Mouse (Mus musculus) gastrocnemius, adult 2 months (tissue): ENCODE data around the gene Cldn3. TPM values are rescaled to one million over a fixed set of nuclear protein-coding genes. Genes with fewer than 3 reads are reported as not detected.

Experiments used
- DNase-seq: peaks from one replicate; pipeline ENCODE4 v3.0.0; 2022
- H3K27ac ChIP-seq: fragments of 200-600 bp; 2 replicates; pipeline ENCODE4 v1.8.1; 2022; ENCODE audit warnings: mild to moderate bottlenecking
- H3K4me3 ChIP-seq: fragments of 200-600 bp; 2 replicates; pipeline ENCODE4 v1.8.1; 2022; ENCODE audit warnings: mild to moderate bottlenecking, moderate library complexity
- CTCF ChIP-seq: fragments of 200-600 bp; IDR thresholded peaks from 2 replicates; pipeline ENCODE4 v1.8.1; 2022; ENCODE audit warnings: antibody characterized with exemption, mild to moderate bottlenecking, moderate library complexity
- intact Hi-C: fragments of 180-260 bp; cut with DNase I; formaldehyde crosslinking; loops from one replicate; pipeline ENCODE4 v1.15.1; 2025
- total RNA-seq, 2 experiments: library from RNA; stranded (reverse); gene quantifications; 2 replicates each; pipeline ENCODE4 v1.2.3; 2021

Cldn3 gene
- total RNA-seq, 2 experiments from 2014 or later, result not detected

DNA sequence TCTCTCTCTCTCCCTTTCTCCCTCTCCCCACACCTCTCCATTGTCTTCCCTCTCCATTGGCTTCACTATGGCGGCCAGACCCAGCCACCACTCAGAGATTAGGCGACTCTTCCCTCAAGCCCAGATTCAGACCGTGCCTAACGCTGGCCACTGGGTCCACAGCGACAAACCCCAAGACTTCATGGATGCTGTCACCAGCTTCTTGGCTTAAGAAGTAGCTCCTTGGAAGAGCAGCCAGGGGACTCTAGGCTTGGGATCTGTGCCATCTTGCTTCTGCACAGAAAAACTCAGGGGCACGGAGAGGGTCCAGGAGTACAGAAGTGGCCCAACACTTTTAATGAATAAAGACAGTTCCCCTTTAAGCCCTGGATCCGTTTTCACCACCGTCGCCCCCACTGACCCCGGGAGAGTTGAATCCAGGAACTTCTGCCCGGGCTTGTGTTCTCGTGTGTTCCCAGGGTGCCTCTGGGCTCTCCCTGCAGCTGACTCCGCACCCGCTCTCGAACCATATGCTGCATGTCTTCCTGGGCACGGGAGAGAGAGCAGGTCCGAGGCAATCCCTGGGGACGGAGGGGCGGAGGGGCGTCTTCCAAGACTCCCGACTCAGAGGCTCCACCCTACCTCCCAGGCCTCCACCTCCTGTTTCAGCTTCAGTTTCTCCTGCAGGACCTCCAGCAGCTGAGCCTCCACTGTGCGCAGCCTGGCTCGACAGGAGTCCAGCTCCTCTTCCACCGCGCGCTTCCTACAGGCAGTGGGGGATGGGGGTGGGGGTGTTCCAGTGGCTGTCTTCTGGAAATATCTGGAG is 26.0 kb downstream of the Cldn3 start:
- intact Hi-C loops, result loop anchor here (5.0 kb wide), 1 partner anchor 50 kb away; the partner anchor contains the start of genes Bud23 and Dnajc30
- no peak for TF ChIP-seq CTCF
- H3K27ac ChIP-seq, result peak overlapping the region; percentile 24; the same call in 1 of the 2 replicates
- peak overlapping the region; percentile 28 for H3K4me3 ChIP-seq
- peak; percentile 39 for DNase-seq

DNA sequence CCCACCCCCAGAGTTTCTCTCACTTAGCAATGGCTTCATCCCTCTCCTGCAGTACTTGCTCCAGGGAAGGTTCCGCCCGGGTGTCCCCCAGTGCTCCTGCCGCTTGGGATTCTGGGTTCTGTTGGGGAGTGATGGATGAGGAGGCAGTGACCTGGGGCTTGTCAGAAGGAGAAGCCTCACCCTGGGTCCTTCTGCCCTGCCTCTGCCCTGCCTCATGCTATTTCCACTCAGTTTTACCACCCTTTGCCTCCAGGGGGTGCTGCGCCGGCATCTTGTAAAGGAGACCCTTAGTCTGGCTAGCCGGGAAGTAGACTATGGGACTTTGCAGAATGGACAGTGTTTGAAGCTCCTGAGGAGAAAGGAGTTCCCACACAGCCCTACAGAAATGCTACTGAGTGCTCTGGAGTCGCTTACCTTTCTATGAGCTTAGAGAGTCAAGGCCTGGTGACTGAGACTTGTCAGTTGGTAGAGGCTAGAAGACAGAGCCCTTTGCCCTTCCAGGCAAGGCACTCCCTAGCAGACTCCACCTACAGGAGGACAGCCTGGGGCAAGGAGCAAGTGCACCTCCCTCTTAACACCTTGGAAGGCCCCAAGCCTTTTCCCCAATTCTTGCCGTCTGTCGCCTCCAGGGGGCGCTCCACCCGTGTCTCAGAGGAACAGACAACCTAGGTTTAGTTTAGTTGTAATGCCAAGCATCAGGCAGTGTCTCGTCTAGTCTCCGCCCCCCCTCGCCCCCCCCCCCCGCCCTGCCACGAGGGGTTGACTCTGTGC is 26.8 kb downstream of the Cldn3 start:
- intact Hi-C loops, result loop anchor here (5.0 kb wide), 1 partner anchor 49 kb away; the partner anchor contains the start of genes Bud23 and Dnajc30
- Histone ChIP-seq H3K27ac (peak overlapping the region; percentile 24; the same call in 1 of the 2 replicates), H3K4me3 (no peak overlapping the region; the same call in 1 of the 2 replicates)

DNA sequence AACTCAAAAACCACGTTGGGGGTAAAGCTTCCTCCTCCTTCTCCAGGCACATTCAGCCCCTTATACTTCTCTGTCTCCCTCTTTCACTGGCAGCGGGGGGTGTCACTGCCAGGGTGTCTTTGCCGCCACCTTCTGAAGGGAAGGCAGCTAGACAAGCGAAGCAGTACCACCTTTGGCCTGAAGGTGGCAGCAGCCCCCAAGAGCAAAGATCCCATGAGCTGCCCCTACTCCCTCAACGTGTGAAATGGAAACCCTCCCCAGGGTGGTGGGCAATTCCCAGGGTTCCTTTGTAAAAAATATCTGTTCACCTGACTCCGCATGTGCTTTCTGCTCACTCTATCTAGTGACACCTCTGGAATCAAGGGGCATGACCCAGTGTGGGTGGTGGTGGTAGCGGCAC is 29.5 kb downstream of the Cldn3 start:
- intact Hi-C loops, result loop anchor here (5.0 kb wide), 2 partner anchors 87 to 177 kb away; no protein-coding TSS in a partner anchor
- no peak overlapping the region for H3K27ac ChIP-seq
- DNase-seq, result peak; percentile 87
- no peak; the same call in none of the 2 replicates for TF ChIP-seq CTCF
- H3K4me3 ChIP-seq, result no peak overlapping the region

More for the DNA sequence above, 26.8 kb downstream of the Cldn3 start:
- DNase-seq, result peak; percentile 84
- TF ChIP-seq CTCF, result peak; percentile 70

DNA sequence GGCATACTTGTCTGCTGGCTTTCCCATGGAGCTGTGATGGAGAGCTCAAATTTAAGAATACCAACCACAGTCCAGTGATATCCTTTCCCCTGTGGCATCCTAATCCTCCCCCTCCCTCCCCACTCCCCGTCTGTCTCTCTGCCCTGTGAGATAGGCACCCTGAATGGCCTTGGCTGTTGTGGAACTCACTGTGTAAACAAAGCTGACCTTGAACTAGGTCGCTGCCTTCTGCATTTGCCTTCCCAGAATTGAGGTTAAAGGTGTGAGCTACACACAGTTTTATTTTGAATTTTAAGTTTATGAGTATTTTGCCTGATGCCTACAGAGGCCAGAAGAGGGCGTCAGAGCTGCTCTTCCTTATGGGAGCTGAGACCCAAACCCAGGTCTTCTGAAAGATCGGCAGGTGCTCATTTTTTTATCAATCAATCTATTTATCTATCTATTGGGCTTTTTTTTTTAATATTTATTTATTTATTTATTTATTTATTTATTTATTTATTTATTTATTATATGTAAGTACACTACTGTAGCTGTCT is 30.3 kb downstream of the Cldn3 start:
- H3K27ac ChIP-seq, result no peak overlapping the region
- H3K4me3 ChIP-seq, result no peak overlapping the region
- DNase-seq, result no peak
- intact Hi-C loops, result loop anchor here (5.0 kb wide), 2 partner anchors 86 to 176 kb away; no protein-coding TSS in a partner anchor
- TF ChIP-seq CTCF, result peak; percentile 42

DNA sequence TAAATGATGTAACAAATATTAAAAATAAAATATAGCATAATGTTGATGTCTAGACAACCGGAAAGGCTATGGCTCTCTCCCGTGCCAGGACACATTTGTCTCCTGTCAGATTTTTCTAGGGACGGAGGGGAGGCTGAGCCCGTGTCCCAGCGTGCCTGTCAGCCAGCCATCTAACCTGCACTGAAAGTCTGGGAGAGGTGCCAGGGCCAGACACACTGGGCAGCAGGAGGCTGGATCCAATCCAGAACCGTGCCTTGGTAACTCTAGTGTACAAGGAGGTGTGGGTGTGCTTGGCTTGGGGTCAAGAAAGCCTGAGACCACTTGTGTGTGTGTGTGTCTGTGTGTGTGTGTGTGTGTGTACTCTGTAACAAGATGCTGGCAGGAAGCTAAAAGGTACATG is 35.8 kb downstream of the Cldn3 start:
- intact Hi-C loops, result no loop called here
- no peak overlapping the region for H3K4me3 ChIP-seq
- peak; percentile 51 for DNase-seq
- H3K27ac ChIP-seq, result no peak overlapping the region
- TF ChIP-seq CTCF, result no peak

DNA sequence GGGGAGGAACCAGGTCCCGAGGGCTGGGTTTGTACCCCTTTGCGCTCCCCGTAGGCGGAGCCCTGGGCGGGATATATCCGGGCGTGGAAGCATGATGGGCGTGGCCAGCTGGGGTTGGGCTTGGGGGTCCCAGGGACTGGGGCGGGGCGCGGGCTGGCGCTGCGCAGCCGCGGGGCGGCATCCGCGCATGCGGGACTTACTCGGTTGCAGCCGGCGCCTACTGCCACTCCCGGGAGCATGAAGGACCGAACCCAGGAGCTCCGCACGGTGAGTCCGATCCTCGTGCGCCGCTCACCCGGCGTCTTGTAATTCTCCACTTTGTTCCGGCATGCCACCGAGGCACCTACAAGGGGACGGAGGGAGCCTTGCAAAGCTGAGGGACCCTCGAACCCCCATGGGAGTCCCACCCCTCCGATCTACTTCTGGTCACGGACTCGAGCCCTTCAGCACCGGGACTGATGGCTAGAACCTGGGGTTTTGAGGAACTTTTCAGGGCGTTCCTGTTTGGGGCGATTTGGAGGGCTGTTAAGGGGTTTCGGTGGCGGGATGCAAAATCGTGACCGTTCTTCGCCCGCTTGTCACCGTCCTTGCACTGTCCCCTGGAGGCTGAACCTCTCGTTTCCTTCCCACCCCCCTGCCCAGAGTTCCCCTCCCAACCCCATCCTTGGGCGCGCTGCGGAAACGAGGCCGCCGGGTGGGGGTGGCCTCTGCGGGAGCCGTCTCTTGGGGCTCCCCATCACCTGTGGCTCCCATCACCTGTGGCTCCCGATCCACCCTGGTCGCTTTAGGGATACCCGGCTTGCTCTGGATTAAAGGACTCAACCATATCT is 37.5 kb downstream of the Cldn3 start, which contains the start of gene Stx1a:
TSS of gene Stx1a (plus strand) at position 139 of the 830 bp plus-strand sequence.
- no peak for TF ChIP-seq CTCF
- H3K27ac ChIP-seq, result peak within 1 kb of the TSS; percentile 78
- peak; percentile 92 for DNase-seq
- intact Hi-C loops, result no loop called here
- H3K4me3 ChIP-seq, result peak within 1 kb of the TSS; percentile 91

DNA sequence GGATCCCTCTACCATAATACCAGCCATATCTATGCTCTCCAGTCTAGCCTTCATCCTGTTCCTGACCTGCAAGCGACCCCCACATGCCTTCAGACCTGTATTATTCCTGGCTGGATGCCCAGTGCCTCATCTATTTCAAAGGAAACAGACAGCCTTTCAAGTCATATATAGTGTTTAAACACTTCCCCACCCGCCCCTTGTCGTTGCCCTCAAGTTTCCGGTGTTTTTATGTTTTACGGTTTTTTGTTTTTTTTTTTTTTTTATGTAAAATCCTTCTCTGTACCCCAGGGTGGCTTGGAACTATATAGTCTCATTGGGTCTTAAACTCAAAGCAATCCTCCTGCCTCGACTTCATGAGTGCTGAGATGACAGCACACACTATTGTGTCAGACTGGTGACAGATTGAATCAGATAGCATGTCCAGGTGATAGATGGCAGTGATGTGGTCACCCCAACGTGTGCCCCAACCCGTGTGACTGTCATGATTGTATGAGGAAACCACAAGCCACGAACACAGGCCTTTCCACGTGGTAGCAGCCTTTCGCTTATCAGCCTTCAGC is 38.7 kb downstream of the Cldn3 start:
- Histone ChIP-seq H3K27ac (no peak overlapping the region), H3K4me3 (no peak overlapping the region)
- intact Hi-C loops, result no loop called here

DNA sequence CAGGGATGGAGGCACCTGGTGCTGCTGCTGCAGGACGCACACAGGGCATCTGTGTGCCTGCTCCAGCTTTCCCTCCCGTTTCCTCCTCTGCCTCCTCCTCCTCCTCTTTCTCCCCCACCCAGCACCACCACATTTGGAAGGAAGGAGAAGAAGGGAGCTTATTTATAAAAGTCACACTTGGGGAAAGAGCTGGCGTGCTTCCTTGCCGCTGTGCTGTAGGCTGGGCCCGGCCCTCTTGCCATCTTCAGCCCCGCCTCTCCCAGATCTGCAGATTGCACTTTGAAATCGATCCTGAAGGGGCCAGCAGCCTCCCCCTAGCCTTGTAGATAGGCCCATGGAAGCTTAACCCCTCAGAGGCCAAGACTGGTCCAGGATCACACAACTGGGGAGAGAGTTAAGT is 39.9 kb downstream of the Cldn3 start:
- TF ChIP-seq CTCF, result no peak
- DNase-seq, result no peak
- intact Hi-C loops, result no loop called here
- Histone ChIP-seq H3K27ac (no peak overlapping the region), H3K4me3 (no peak overlapping the region)

More for the DNA sequence above, 38.7 kb downstream of the Cldn3 start:
- no peak for TF ChIP-seq CTCF
- no peak for DNase-seq

DNA sequence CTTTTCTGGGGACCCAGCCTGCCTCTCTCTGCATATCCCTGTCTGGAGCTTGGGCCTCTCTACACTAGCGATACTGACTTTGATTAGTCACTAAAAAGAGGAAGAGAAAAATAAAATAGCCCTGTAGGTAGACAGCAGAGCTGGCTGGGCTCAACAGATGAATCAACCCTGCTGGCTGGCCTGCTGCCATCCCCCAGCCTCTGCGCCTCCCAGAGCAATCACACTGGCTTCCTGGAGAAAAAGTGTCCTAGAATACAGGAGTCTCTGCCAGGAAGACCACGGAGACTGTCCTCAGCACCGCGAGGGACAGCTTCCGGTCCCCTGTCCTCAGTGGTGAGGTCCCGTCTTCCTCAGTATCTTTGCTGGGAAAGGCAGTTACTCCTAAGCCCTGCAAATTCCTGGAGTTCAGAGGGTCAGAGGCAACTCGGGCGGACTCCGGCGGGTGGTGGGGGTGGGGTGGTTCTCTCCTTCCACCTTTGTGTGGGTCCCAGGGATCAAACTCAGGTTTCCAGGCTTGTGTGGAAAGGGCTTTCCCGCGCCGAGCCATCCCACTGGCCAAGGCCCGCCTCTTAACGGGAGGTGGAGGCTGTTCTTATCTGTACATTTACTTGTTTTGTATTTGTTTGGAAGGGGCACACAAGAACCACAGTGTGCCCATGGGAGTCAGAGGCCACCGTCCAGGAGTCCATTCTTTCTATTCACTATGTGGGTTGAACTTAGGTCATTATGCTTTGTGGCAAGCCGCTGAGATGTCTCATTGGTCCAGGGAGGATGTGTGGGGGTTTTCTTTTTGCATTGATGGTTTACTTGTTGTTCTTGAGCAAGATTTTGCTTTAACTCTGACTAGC is 43.2 kb downstream of the Cldn3 start:
- DNase-seq, result peak; percentile 72
- intact Hi-C loops, result no loop called here
- no peak for TF ChIP-seq CTCF
- H3K27ac ChIP-seq, result 0 out of 2 replicates have a peak overlapping the region, but pooled peaks have one; percentile 0
- H3K4me3 ChIP-seq, result peak overlapping the region; percentile 30

DNA sequence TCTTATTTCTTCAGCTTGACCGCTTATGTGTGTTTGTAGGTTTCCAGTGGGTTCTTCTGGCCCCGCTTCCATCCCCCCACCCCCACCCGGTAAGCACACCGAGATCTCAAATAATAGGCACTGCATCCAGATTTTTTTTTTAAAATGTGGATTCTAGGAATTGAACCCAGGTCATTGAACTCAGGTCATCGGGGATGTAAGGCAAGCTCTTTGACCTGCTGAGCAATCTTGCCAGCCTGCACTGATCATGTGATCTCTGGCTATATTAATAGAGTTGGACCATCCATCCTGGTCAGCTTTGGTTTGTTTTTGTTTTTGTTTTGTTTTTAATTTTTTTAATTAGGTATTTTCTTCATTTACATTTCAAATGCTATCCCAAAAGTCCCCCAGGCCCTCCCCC is 46.6 kb downstream of the Cldn3 start:
- DNase-seq, result no peak
- H3K4me3 ChIP-seq, result no peak overlapping the region
- TF ChIP-seq CTCF, result no peak
- intact Hi-C loops, result no loop called here
- H3K27ac ChIP-seq, result no peak overlapping the region

DNA sequence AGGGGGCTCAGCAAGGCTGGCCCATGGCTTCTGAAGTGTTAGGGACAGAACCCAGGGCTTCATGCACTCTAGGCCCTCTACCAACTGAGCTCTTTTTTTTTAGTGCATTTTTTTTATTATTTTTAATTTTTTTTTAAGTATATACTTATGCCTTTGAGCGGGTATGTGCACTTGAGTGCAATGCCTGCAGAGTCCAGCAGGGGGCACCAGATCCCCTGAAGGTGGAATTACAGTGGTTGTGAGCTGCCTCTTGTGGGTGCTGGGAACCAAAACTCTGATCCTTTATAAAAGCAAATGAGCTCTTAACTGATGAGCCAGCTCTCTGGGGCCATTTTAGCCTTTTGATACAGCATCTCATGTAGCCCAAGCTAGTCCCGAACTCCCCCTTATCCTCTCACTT is 48.6 kb downstream of the Cldn3 start:
- intact Hi-C loops, result no loop called here
- H3K4me3 ChIP-seq, result no peak overlapping the region
- H3K27ac ChIP-seq, result no peak overlapping the region
- DNase-seq, result no peak
- peak; percentile 50; the same call in 1 of the 2 replicates for TF ChIP-seq CTCF
